Mouse (Mus musculus): ENCODE results near the gene Gm3854.
"Not testable (repeated sequence)": the region's sequence is repeated elsewhere in the genome, so short reads cannot be mapped to it uniquely, and the experiment has no call there.

The Gm3854 gene

GRCm38 (mm10) chr7:6343501-6344071 is at the start of gene Gm3854:
Gene Gm3854 (plus strand): TSS chr7:6343759.
- DNase-seq (ENCODE audit: low spot score in 2 of 2), result peak; percentile 28 to 49

- not testable (repeated sequence) for DNase-seq (ENCODE audit: low spot score in 2 of 2)
Measured at GRCm38 (mm10) chr7:6300796-6301195, 42.8 kb upstream of the Gm3854 start.

- DNase-seq (ENCODE audit: low spot score in 2 of 2), result peak in 1 of 2 experiments; percentile 1
Measured at GRCm38 (mm10) chr7:6330458-6331232, 12.9 kb upstream of the Gm3854 start.

DNA sequence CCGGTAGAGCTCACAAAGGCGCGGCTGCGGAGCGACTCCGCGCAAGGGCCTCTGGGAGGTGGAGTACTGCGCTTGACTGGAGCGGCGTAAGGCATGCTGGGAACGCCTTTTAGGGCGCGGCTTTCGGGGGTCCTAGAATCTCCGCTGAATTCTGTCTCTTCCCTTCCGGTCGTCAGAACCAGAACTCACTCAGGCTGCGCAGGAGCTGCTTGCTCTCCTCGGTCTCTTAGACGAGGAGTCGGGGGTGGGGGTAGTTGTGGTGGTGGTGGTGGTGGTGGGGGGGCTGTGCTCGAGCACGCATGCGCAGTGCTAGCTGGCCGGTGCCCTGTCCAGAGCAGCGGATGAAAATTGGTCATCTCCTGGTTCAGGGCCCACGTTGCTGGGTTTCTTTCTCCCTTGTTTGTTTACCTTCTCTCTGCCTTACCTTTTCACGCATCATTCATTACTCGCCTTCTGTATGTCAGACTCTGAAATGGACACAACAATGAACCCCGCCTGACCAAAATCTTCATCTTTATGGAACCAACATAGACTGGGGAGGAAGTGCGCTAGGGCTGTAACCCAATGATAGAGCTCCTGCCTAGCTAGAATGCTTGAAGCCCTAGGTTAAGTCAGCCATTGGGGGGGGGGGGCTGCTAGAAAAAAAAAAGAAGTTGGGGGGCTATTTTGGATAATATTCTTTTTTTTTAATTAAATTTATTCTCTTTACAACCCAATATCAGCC is 12.2 kb upstream of the Gm3854 start, which contains the start of gene Zfp583:
TSS of gene Zfp583 (minus strand) at position 53 of the 724 bp plus-strand sequence.
- peak; percentile 81 to 85 for DNase-seq (ENCODE audit: low spot score in 2 of 2)

GRCm38 (mm10) chr7:6339865-6340264 is 3.7 kb upstream of the Gm3854 start:
- no peak for DNase-seq (ENCODE audit: low spot score in 2 of 2)

DNA sequence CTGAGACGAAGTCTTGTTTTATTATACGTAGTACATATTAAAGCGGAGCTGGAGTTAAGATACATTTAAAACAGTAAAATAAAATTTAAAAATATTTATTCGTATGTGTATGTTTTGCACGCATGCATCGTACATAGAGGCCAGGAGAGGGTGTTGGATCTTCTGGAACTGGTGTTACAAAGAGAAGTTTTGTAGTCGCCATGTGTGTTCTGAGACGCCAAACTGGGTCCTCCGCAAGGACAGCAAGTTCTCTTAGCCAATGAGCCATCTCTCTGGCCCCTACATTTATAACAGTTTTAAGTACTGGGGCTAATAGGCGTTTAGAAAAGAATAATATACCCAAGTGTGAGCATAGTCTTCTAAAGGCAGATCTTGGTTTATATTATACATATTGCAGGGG is 565 bp downstream of the Gm3854 start:
- no peak for DNase-seq (ENCODE audit: low spot score in 2 of 2)

GRCm38 (mm10) chr7:6358121-6358520 is 14.6 kb downstream of the Gm3854 start:
- peak; percentile 19 to 42 for DNase-seq (ENCODE audit: low spot score in 2 of 2)

GRCm38 (mm10) chr7:6358937-6359590 is 15.5 kb downstream of the Gm3854 start:
- DNase-seq (ENCODE audit: low spot score in 2 of 2), result peak in 1 of 2 experiments; percentile 9

GRCm38 (mm10) chr7:6360477-6361060 is 17.0 kb downstream of the Gm3854 start:
- DNase-seq (ENCODE audit: low spot score in 2 of 2), result no peak

GRCm38 (mm10) chr7:6361756-6362155 is 18.2 kb downstream of the Gm3854 start:
- no peak for DNase-seq (ENCODE audit: low spot score in 2 of 2)

DNA sequence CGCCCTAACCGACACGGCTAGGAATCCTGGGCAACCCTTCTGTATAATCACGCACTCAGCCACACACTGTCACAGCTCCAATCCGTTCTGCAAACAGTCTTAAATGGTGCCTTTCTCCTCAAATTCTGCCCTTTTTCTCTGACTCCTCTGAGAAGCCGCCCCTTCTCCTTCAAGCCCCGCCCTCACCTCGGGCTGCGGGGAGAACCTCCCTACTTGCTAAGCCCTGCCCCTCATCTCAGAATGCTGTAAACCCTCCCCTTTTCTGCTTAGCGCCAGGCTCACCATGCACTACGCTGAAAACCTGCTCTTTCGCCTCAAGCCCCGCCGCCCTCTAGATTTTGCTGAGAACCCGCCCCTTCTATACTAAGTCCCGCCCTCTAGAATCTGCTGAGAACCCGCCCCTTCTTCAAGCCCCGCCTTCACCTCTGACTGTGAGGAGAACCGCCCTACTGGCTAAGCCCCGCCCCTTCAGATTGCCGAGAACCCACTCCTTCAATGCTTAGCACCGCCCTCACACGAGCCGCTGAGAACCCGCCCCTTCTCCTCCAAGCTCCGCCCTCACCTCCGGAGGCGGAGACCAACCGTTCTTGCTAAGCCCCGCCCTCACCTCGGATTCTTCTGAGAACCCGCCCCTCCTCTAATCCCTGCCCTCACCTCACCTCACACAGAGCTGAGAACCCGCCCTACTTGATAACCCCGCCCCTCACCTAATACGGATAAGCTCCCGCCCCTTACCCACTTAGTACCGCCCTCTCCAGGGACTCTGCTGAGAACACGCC is 18.9 kb downstream of the Gm3854 start:
- DNase-seq (ENCODE audit: low spot score in 2 of 2), result peak; percentile 95 to 99

GRCm38 (mm10) chr7:6363047-6363488 is 19.5 kb downstream of the Gm3854 start, which contains the start of gene Zfp78:
Gene Zfp78 (plus strand): TSS chr7:6363280.
- DNase-seq (ENCODE audit: low spot score in 2 of 2), result peak in 1 of 2 experiments; percentile 82

- no peak for DNase-seq (ENCODE audit: low spot score in 2 of 2)
Measured at GRCm38 (mm10) chr7:6364761-6365160, 21.2 kb downstream of the Gm3854 start.

DNA sequence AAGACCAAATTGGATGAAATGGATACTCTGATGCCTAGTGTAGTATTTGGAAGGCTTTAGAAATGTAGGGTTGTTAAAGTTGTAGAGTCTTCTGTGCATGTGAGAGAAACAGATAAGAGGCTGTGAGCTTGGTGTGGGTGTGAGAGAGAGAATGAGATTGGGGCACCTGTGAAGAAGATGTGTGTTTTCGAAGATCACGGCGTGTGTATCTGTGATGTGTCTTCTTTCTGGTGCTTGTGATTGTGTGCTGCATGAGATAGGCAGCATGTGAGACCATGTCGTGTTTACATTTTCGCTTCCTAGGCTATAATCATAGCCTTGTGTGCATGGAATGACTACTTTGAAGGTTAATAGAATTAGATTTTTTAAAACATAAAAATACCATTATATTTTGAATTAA is 23.6 kb downstream of the Gm3854 start:
- no peak for DNase-seq (ENCODE audit: low spot score in 2 of 2)

GRCm38 (mm10) chr7:6368146-6368545 is 24.6 kb downstream of the Gm3854 start:
- DNase-seq (ENCODE audit: low spot score in 2 of 2), result not testable (repeated sequence)

GRCm38 (mm10) chr7:6369460-6369859 is 25.9 kb downstream of the Gm3854 start:
- DNase-seq (ENCODE audit: low spot score in 2 of 2), result no peak

GRCm38 (mm10) chr7:6372993-6373392 is 29.4 kb downstream of the Gm3854 start:
- DNase-seq (ENCODE audit: low spot score in 2 of 2), result no peak

DNA sequence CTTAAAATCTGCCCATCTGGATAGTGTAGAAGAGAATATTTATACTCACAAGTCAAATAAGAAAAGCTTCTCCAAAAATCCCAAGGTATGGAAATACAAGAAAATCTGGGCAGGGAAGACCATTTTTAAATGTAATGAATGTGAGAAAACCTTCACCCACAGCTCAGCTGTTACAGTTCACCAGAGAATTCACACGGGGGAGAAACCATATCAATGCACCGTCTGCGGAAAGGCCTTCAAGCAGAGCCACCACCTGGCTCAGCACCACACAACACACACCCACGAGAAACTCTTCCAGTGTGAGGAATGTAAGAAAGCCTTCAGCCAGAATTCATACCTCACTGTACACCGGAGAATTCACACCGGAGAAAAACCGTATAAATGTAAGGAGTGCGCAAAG is 34.9 kb downstream of the Gm3854 start:
- no peak for DNase-seq (ENCODE audit: low spot score in 2 of 2)

GRCm38 (mm10) chr7:6381431-6381830 is 37.9 kb downstream of the Gm3854 start:
- no peak for DNase-seq (ENCODE audit: low spot score in 2 of 2)

GRCm38 (mm10) chr7:6383044-6383455 is 39.5 kb downstream of the Gm3854 start, which contains the start of gene Zfp28:
Gene Zfp28 (plus strand): TSS chr7:6383295.
- DNase-seq (ENCODE audit: low spot score in 2 of 2), result peak; percentile 88 to 91

- no peak for DNase-seq (ENCODE audit: low spot score in 2 of 2)
Measured at GRCm38 (mm10) chr7:6384011-6384410, 40.5 kb downstream of the Gm3854 start.
